Mouse (Mus musculus): ENCODE data around the gene Wfdc8. TPM values are rescaled to one million over a fixed set of nuclear protein-coding genes. Genes with fewer than 3 reads are reported as not detected.

Wfdc8 gene
- not detected in 2 replicates for polyA plus RNA-seq (2012; rRNA removed)

GRCm38 (mm10) chr2:164613471-164613870 lies at the start of gene Wfdc8, which contains the start of gene Wfdc6b:
Wfdc8 (minus strand) TSS chr2:164613626.
Wfdc6b (plus strand) TSS chr2:164613522.

GRCm38 (mm10) chr2:164656483-164656882 lies 43.1 kb upstream of the Wfdc8 start, which contains the start of gene Wfdc9:
Wfdc9 (minus strand) TSS chr2:164656583.

GRCm38 (mm10) chr2:164655858-164656257 lies 42.4 kb upstream of the Wfdc8 start, which contains the start of gene Wfdc10:
Wfdc10 (plus strand) TSS chr2:164656046.

GRCm38 (mm10) chr2:164638696-164639095 lies 25.3 kb upstream of the Wfdc8 start, which contains the start of gene Wfdc16:
Wfdc16 (minus strand) TSS chr2:164638796.

GRCm38 (mm10) chr2:164593494-164593893 lies 19.9 kb downstream of the Wfdc8 start, which contains the start of gene Eppin:
Eppin (minus strand) TSS chr2:164593594.

GRCm38 (mm10) chr2:164585025-164585725 lies 28.3 kb downstream of the Wfdc8 start, which contains the start of gene Wfdc6a:
Wfdc6a (minus strand) TSS chr2:164585447.

GRCm38 (mm10) chr2:164573359-164573758 lies 40.1 kb downstream of the Wfdc8 start, which contains the start of gene Spint3:
Spint3 (minus strand) TSS chr2:164573459.

GRCm38 (mm10) chr2:164562391-164563188 lies 50.8 kb downstream of the Wfdc8 start, which contains the start of gene Wfdc2:
Wfdc2 (plus strand) TSS chr2:164562413.

Other genes with a start within 250 kb of the Wfdc8 start
- 0.68 and 1.5 TPM in 2 replicates for gene Slpi, start 224.5 kb downstream of the Wfdc8 start, polyA plus RNA-seq (2012; rRNA removed)
- 0.07 and 0.17 TPM in 2 replicates for gene Rbpjl, start 210.5 kb downstream of the Wfdc8 start, polyA plus RNA-seq (2012; rRNA removed)
- gene Matn4, start 208.5 kb downstream of the Wfdc8 start, polyA plus RNA-seq (2012; rRNA removed) = 2.9 and 14.2 TPM in 2 replicates
- 7.6 and 10.2 TPM in 2 replicates for gene Sdc4, start 169.7 kb downstream of the Wfdc8 start, polyA plus RNA-seq (2012; rRNA removed)
- 38.9 and 39.1 TPM in 2 replicates for gene Sys1, start 156.7 kb downstream of the Wfdc8 start, polyA plus RNA-seq (2012; rRNA removed)
- 6.1 and 9.4 TPM in 2 replicates for gene Gm20458, start 152.7 kb downstream of the Wfdc8 start, polyA plus RNA-seq (2012; rRNA removed)
- gene Trp53tg5, start 139.9 kb downstream of the Wfdc8 start, polyA plus RNA-seq (2012; rRNA removed) = not detected in 2 replicates
- gene Dbndd2, start 127.5 kb downstream of the Wfdc8 start, polyA plus RNA-seq (2012; rRNA removed) = 3.9 and 4.5 TPM in 2 replicates
- gene Pigt, start 116.1 kb downstream of the Wfdc8 start, polyA plus RNA-seq (2012; rRNA removed) = 46.1 and 59.7 TPM in 2 replicates
- gene Wfdc2, start 51.2 kb downstream of the Wfdc8 start, polyA plus RNA-seq (2012; rRNA removed) = 20.7 and 21.6 TPM in 2 replicates
- not detected in 2 replicates for gene Spint3, start 40.2 kb downstream of the Wfdc8 start, polyA plus RNA-seq (2012; rRNA removed)
- 0.06 TPM in 1 of 2 replicates, not detected in the other for gene Wfdc6a, start 28.2 kb downstream of the Wfdc8 start, polyA plus RNA-seq (2012; rRNA removed)
- gene Eppin, start 20.0 kb downstream of the Wfdc8 start, polyA plus RNA-seq (2012; rRNA removed) = 0.09 TPM in 1 of 2 replicates, not detected in the other
- not detected in 2 replicates for gene Wfdc6b, start 104 bp downstream of the Wfdc8 start, polyA plus RNA-seq (2012; rRNA removed)
- gene Wfdc16, start 25.2 kb upstream of the Wfdc8 start, polyA plus RNA-seq (2012; rRNA removed) = not detected in 2 replicates
- 0.30 and 0.42 TPM in 2 replicates for gene Wfdc10, start 42.4 kb upstream of the Wfdc8 start, polyA plus RNA-seq (2012; rRNA removed)
- not detected in 2 replicates for gene Wfdc9, start 43.0 kb upstream of the Wfdc8 start, polyA plus RNA-seq (2012; rRNA removed)
- gene Wfdc11, start 60.5 kb upstream of the Wfdc8 start, polyA plus RNA-seq (2012; rRNA removed) = not detected in 2 replicates
- gene Wfdc13, start 71.5 kb upstream of the Wfdc8 start, polyA plus RNA-seq (2012; rRNA removed) = 0.06 and 0.20 TPM in 2 replicates
- gene Spint4, start 84.9 kb upstream of the Wfdc8 start, polyA plus RNA-seq (2012; rRNA removed) = not detected in 2 replicates
- gene Spint5, start 101.7 kb upstream of the Wfdc8 start, polyA plus RNA-seq (2012; rRNA removed) = not detected in 2 replicates
- gene Wfdc3, start 132.3 kb upstream of the Wfdc8 start, polyA plus RNA-seq (2012; rRNA removed) = 0.35 and 0.89 TPM in 2 replicates
- 62.3 and 91.0 TPM in 2 replicates for gene Dnttip1, start 132.4 kb upstream of the Wfdc8 start, polyA plus RNA-seq (2012; rRNA removed)
- 340 and 341 TPM in 2 replicates for gene Ube2c, start 156.3 kb upstream of the Wfdc8 start, polyA plus RNA-seq (2012; rRNA removed)
- gene Tnnc2, start 166.3 kb upstream of the Wfdc8 start, polyA plus RNA-seq (2012; rRNA removed) = 1.6 and 29.6 TPM in 2 replicates
- gene Snx21, start 172.2 kb upstream of the Wfdc8 start, polyA plus RNA-seq (2012; rRNA removed) = 9.0 and 10.5 TPM in 2 replicates
- 19.5 and 26.6 TPM in 2 replicates for gene Acot8, start 191.3 kb upstream of the Wfdc8 start, polyA plus RNA-seq (2012; rRNA removed)
- gene Zswim3, start 191.5 kb upstream of the Wfdc8 start, polyA plus RNA-seq (2012; rRNA removed) = 4.5 and 6.2 TPM in 2 replicates
- 6.0 and 9.0 TPM in 2 replicates for gene Zswim1, start 209.1 kb upstream of the Wfdc8 start, polyA plus RNA-seq (2012; rRNA removed)
- 0.35 TPM in 1 of 2 replicates, not detected in the other for gene Spata25, start 214.9 kb upstream of the Wfdc8 start, polyA plus RNA-seq (2012; rRNA removed)
- gene Ctsa, start 219.2 kb upstream of the Wfdc8 start, polyA plus RNA-seq (2012; rRNA removed) = 69.6 and 100 TPM in 2 replicates
- gene Neurl2, start 219.8 kb upstream of the Wfdc8 start, polyA plus RNA-seq (2012; rRNA removed) = 5.9 and 6.0 TPM in 2 replicates
- gene Pltp, start 244.1 kb upstream of the Wfdc8 start, polyA plus RNA-seq (2012; rRNA removed) = 42.5 and 58.0 TPM in 2 replicates